Mouse (Mus musculus) lung, adult 18-20 months (tissue): ENCODE measurements around the gene Nf2.

ENCODE experiments used
- DNase-seq, 2 experiments: peaks; one replicate each; pipeline ENCODE4 v3.0.0; 2022; ENCODE audit warnings: mixed read lengths in 2 of 2

Nf2 gene

DNA sequence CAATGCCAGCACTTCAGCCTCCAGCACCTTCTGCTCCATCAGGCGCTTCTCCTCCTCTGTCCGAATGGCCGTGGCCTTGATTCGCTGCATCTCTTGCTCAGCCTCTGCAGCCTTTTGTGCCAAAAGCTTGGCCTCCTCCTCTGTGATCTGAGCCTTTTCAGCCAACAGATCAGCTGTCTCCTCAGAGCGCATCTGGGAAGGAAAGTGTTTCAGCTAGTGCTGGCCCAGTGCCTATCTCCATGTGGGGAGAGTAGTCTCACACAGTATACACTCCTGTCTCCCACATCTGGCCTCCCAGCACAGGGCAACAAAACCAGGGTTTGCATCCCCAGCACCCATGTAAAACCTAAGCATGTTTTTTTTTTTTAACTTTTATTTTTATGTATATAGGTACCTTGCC lies 59.6 kb downstream of the Nf2 start:
- DNase-seq = no peak

DNA sequence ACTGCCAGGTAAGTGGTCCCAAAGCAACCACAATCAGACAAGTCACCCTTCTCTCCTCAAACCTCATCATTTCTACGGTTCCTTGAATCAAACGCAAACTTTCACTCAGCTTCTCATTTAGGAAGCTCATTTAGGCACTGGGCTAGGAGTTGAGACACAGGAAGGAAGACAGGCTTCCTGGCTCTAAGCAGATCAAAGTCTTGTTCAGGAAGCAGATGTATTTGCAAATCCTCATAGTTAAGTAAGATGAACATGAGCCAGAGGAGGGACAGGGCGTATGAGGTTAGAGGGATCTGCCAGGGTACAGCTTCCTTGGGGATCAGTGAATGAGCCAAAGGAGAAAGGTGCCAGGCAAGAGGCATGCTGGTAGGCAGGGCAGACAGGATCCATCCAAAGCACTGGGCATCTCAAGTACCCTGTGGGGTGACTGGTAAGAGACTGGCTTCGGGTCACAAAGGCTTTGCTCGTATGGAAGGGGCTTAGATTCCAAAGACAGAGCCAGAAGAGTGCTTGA lies 64.7 kb downstream of the Nf2 start:
- DNase-seq = peak in 1 of 2 experiments; percentile 25

DNA sequence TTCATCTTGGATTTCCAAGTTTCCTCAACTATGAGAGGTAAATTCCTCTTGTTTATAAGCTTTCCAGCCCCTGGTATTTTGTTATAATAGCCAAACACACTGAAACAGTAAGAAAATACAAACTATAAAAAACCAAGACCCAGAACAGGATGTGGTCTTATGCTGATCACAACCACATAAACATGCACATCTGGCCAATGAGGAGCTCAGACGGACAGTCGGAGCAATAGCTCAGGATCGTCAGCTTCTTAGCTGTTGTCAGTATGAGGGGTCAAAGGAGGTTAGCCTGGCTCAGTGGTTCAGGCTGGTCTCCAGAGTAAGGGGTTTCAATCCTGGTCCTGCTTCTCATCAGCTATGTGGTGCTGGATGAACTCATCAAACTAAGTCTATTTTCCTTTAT lies 66.2 kb downstream of the Nf2 start:
- no peak for DNase-seq

DNA sequence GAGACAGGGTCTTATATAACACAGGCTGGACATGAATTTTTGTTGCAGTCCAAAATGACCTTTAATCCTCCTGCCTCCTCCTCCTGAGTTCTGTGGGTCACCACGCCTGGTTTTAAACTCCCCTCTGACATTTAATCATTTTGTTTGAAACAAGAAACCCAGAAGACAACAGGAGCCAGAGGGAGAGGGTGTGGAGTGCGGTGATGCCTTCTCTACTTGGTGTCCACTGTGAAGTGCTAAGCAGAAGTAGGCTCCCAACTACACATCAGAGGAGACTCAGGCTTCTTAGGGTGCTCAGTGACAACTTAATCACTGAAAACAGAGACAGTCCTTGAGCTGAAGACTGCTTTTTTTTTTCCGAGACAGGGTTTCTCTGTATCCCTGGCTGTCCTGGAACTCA lies 68.4 kb downstream of the Nf2 start:
- DNase-seq = no peak

DNA sequence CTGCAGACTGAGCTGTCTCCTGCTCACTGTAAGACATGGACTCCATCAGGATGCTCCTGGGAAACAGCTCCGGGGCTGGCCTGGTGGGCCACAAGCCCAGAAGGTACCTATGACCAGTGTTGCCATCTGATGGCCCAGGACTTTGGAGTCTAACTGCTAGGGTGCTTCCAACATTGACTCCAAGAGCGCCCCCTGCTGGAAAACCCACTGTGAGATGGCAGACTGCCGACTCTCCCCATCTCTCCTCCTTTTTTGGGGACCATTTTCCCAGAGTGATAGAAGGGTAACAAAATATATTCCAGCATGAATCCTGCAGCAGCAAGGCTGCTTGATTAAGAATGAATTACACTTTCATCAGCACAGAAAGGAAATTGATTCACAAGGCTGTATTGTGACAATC lies 76.4 kb downstream of the Nf2 start:
- peak; percentile 53 to 61 for DNase-seq

DNA sequence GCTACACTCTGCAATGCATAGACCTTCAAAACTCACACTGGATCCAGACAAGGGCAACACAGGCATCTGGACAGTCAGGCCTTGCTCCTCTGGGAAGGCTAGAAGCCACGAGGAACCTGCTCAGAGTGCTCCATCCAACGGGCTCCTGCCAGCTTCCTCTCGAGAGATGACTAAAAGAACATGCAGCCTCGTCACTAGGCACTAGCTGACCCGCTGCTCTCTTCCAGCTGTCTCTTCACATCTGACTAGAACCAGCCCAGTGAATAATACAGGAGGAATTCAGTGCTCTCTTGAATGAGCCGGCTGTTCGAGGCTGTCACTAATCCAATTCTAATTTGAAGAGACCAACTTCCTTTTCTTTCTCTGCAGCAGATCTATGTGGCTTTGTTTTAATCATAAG lies 77.6 kb downstream of the Nf2 start:
- DNase-seq = no peak

DNA sequence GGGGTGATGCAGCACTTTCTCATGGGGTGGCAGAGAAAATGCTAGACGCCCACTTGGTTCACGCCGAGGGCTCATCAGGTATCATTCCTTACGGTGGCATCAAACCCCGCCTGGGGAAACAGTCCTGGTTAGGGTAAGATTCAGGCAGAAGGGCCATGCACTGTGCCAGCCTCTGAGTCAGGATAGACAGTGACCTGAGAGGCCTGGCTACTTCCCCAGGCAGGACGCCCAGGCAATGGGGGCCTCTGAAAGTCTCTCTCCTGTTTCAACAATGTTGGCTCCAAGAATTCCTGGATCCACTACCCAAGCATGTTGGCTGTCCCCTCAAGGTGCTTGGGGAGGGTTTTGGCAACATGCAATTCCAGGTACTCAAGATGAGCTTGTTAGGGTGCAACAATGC lies 79.5 kb downstream of the Nf2 start:
- DNase-seq = no peak

DNA sequence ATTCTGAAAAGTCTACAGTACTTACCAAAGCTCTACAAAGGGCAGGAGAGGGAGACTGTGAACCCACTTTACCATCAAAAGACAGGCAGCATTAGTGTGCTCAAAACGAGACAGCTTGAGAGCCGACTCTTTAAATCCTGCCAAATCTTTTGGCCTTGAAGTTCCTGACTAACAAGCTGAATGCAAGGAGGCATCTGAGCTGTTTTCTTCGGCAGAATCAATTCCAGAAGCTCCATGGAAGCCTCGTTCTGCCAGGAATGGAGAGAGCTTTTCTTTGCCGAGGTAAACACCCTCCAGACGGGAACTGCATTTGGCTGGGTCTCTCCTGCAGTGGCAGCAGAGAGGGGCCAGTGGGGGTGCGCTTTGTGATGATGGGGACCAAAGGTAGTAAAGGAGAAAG lies 80.0 kb downstream of the Nf2 start:
- no peak for DNase-seq

DNA sequence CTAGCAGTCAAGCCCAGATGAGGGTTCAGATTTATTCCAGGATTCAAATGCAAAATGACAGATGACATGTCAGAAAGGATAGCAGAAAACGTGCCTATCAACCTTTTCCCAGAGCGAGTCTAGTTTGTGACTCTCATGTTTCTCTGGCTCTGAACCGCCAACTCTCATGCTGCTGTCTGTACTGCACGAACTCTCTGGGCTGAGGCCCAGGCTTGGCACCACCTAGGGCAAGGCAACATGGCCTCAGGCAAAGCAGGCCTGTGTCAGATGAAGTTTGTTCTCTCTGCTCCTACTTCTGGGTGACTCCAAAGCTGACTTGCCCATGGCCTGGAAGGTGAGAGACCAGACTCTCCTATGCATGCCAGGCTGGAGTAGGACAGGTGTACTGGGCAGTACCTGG lies 80.9 kb downstream of the Nf2 start:
- DNase-seq = no peak

DNA sequence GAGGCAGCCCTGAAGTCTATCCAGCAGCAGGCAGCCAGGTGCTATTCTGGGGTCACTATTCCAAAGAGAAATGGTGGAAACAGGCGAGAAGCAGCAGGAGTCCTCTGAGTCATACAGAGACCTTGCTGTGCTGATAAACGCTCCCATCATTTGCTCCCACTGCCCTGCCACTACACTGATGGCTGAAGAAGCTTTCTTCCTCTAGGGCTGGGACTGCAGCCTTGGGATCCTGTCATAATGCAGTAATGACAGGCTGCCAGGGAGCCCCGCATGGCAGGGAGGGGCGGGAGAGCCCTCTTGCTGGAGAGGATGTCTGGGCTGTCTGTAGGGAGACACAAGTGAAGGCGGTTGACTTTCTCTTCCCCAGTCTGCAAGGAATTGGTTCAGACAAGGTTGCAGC lies 84.9 kb downstream of the Nf2 start:
- DNase-seq = no peak

DNA sequence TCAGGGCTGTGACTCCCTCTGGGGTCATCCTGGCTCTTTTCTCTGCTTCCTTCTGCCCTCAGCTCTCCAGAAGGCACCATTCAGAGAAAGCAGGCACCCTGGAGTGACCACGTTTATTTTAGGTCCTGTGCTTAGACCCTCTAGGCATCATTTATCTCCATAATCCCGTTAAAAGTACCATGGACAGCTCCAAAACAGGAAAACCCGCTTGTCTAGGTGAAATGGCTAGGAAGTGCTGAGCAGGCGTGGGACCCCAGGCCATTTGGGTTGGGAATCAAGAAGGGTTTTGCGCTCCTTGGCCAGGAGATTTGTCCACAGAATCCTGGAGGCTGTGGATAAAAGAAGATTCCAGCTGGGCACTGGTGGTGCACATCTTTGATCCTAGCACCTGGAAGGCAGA lies 85.7 kb downstream of the Nf2 start:
- no peak for DNase-seq

DNA sequence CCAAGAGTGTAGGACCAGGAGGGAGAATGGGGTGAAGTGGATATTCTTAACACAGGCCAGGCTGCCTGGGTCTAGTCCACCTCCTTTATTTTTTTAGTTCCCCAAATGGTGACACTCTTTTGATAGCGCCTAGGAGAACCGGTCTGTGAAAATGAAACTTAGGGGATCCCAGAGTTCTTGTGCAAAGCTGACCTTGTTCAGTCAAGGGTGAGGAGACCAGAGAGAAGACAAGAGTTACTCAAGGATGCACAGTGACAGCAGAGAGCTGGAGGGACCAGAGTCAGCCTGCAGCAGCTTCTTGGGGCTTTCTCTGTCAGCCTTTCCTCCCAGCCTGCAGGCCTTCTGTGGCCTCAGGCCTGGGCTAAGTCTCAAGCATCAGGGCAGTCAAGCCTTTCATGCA lies 86.8 kb downstream of the Nf2 start:
- DNase-seq = no peak

DNA sequence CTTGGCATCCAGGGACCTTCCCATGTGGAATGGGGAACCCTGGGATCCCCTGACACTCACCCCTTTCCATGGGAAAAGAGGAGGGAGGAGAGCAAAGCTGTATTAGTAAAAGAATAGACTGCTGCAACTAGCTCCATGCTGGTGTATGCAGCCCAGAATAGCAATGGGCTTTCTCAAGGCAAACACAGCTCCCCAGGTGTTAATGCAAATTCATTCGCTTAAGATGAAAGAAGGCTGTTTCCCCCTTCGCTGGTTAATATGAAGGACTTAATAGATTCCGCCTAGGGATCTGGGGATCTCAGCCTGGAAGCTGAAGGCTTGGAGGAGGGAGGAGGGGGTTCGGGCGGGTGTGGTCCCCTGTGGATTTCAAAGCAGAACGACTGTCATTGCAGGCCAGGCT lies 87.3 kb downstream of the Nf2 start:
- DNase-seq = no peak

DNA sequence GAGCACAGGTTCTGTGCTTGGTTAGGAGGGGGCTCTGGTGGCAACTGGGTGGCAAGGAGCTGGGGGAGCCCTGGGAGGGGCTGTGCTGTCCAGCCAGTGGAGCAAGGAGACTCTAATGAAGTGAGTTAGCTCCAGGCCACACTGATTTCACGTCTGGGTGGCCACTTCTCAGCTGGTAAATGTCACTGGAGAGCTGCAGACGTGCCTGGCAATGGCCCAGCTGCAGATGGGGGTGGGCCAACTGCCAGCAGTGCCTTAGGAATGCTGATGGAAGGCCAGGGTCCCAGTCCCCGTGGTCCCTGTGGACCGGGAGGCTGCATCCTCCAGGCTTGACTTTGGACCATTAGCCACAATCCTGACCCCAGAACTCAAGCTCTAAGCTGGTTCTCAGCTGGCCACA lies 88.9 kb downstream of the Nf2 start:
- no peak for DNase-seq

DNA sequence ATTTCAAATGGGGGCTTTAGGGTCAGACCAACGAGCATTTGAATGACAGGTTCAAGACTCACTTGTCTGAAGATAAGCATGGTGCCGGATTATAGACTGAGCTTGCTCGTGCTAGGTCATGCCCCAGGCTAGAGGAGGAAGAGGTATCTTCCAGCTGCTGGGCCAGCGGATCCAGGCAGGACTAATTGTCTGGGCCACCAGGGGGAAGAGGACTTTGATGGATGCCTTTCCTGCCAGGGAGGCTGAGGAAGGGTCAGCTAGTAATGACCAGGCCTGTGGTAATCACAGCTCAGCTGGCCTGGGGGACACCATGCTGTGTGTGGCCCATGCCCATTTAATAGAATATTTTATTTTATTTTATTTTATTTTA lies 91.6 kb downstream of the Nf2 start:
- DNase-seq = no peak

DNA sequence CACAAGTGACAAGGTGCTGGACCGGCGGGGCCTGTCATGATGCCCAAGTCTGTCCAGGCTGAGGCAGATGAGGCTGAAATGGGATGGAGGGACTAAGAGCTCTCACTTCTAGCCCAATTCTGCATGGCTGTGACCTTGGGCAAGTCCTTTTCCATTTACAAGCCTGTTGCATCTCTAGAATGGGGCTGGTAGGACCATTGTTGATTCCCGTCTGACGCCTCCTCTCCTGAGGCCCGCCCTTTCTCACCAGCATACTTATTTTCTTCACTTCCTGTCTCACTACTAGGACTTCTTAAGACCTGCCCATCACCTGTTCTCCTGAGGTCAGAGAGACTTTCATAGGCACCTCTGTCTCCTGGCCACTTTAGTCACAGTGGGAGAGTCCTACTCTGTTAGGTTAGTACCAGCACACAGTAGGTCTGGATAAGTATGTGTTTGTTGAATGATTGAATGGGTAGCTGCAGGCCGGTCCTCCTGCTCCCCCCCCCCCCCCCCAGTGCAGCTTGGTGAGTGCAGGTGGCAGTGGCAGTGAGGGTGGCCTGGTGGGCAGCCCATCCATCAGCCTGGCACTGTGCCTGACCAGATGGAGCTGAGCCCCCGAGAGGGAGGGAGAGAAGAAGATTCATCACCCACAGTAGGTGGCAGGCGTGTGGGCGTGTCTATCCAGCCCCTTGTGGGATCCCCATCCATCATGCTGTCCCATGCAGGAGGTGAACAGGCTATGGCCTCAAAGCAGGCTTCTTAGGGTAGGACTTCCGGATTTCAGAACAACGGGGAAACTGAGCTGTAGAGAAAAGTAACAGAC lies 92.2 kb downstream of the Nf2 start:
- no peak for DNase-seq

DNA sequence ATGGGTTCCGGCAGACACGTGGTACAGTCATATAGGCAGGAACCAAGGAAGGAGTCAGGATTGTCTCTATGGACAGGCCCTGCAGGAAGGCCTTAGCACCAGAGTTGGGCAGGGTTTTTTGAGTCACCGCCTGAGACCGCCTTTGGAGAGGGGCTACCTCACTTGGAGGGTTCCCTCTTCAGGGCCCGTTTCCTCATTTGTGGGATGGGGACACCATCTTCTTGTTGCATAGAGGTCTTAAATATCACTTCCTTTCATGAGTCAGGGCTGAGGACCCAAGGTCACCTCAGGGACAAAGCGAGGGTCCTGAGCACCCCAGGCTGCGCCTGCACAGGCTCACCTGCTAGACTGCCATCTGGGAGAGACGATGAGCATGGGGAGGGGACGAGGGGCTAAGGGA lies 92.9 kb downstream of the Nf2 start:
- no peak for DNase-seq

DNA sequence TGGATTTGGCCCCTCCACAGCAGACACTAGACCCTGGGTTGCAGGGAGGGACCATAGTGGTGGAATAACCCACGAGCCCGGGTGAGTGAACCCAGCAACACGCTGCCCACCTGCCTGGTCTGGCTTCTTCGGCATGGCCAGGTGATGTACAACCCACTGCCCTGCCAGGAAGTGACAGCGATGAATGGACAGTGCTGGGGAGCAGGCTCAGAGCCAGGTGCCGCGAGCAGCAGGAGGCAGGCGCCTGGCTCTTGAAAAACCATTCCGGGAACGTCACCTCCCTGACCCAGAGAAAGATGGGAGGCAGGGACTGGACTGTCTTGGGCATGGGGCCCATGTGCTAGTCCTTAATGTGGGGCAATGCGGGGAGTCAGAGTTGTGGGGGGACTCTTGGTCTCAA lies 94.5 kb downstream of the Nf2 start:
- DNase-seq = no peak

DNA sequence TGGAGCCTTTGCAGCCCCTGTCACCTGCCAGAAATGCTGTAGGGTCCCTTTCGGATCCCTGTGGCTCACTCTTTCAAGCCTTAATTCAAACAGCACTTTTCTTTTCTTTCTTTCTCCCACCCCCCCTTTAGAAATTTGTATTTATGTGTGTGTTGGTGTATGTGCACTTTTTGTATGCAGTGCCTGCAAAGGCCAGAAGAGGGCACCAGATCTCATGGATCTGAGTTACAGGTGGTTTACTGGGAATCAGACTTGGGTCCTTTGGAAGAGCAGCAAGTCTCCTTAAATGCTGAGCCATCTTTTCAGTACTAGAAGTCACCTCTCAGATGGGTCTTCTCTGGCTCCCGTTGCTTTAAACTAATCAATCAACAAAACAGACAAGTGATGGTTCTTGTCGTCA lies 95.3 kb downstream of the Nf2 start:
- no peak for DNase-seq

DNA sequence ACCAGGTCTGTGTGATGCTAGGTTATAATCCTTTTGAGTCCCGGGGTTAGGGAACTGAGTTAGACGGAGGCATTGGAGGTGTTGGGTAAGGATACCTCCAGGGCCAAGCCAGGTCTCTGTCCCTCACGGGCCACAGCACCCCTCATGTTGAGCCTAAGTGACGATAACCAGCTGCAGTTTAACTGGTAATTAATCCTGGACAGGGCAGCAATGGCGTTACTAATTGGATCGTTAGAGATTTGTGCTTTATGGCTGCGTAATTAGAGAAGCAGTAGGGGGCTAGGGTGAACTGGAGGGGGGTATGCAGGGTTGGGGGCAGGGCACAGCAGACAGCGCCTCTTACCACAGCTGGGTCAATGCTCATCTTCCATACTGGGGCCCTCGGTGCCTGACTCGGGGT lies 96.5 kb downstream of the Nf2 start:
- no peak for DNase-seq

DNA sequence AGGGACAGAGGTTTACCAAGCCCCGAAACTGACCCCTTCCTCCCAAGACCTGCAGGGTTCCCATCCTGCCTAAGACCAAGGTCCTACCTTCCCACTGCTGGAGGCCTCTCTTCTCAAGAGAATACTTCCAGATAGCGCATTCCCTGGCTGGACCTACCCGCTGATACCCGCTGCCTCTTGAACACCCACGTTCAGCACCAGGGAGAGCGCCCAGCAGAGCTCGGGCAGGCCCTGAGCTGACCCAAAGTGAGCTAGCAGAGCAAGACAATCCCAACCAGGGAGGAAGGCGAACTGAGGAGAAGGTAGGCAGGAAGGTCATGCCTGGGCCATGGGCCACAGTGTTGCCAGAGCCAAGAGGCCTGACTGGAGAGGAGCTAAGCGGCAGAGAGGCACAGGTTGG lies 99.1 kb downstream of the Nf2 start:
- peak; percentile 49 to 65 for DNase-seq

DNA sequence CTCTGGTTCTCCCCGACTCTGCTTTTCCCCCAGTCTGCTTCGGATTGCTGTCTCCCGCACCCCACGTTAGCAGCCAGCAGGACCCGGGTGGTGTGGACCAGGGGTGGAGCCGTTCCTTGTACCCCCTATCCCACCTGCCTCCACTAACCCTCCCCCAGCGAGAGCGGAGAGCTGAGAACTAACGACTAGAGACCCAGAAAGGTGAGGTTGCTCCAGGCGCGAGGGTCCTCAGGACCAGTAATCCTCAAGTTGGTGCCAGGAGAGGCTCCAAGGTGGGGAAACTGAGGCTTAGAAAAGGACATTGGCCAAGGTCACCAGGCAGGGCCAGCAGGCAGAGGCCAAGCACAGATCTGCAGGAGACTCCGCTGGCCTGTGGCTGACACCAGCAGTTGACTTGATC lies 102.1 kb downstream of the Nf2 start:
- DNase-seq = no peak

DNA sequence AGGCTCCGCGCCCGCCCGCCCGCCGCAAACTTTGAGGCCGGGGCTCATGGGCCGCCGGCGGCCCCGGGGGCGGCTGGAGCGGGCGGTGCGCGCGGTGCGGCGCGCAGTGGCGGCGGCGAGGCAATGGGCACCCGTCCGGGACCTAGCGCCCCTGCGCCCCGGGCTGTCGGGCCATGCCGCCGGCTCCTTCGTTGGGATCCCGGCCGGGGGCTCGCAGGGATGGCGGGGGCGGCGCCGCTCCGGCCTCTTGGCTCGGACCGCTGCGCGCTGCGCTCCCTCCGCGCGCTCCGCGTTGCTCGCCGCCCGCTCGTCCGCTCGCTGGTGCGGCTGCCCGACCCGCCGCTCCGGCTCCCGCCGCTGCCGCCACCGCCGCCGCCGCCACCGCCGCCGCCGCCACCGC lies 102.6 kb downstream of the Nf2 start, which contains the start of gene Cabp7:
TSS of gene Cabp7 (minus strand) at position 46 of the 400 bp plus-strand sequence.
- DNase-seq = no peak

DNA sequence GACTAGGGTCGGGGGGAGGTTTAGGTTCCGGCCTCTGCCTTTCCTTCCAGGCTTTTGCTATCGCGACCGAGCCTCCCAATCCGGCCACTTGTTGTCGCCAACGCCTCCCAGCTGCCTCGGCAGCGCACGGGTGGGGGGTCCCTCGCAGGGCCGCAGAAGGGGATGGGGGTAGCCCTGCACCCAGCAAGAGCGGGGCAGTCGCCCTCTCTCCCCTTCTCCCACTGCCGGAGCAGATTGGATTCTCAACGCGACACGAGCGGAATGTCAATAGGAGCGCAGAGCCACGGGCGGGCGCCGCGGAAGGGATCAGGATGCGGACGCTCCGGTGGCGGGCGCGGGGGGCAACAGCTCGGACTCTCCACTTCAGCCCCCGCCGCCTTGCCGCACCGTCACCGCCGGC lies 103.4 kb downstream of the Nf2 start:
- no peak for DNase-seq

DNA sequence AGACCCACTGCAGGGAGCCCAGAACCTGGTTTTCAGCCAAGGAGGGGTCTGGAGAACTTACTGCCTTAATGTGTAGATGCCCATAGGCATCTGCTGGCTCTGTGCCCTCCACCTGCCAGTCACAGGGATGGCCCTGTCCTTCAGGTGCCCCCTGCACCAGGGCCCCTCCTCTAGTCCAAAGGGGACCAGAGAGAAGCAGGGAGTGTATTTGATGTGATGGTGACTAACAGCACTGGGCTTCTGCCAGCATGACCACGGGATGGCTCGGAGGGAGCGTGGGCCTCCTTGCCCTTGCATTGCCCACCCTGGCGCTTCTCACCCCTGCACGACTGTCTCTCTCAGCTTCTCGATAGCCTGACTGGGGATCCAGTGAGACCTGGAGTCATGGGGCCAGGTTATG lies 104.6 kb downstream of the Nf2 start:
- no peak for DNase-seq
